Mouse (Mus musculus) ES-Bruce4 (cell line): ENCODE results near the gene Tiam1. TPM values are rescaled to one million over a fixed set of nuclear protein-coding genes. Genes with fewer than 3 reads are reported as not detected.

Experiments
- H3K27ac ChIP-seq: 2 replicates; pipeline ENCODE4 v1.5.1; 2012; ENCODE audit warnings: low read length, inconsistent platforms; ENCODE audit not compliant: insufficient read depth
- H3K27me3 ChIP-seq: 2 replicates; pipeline ENCODE4 v1.6.1; 2012; ENCODE audit warnings: mild to moderate bottlenecking, low read length, inconsistent platforms; ENCODE audit not compliant: control insufficient read depth, poor library complexity, insufficient read depth, severe bottlenecking
- H3K36me3 ChIP-seq: 2 replicates; pipeline ENCODE4 v1.6.1; 2012; ENCODE audit warnings: inconsistent platforms, mild to moderate bottlenecking, low read length, moderate library complexity; ENCODE audit not compliant: control insufficient read depth, poor library complexity, insufficient read depth, severe bottlenecking
- H3K4me1 ChIP-seq: one replicate; pipeline ENCODE4 v1.8.1; 2011; ENCODE audit warnings: low read length; ENCODE audit not compliant: control insufficient read depth, insufficient read depth
- H3K4me3 ChIP-seq: 2 replicates; pipeline ENCODE4 v1.5.1; 2011; ENCODE audit warnings: low read depth, mild to moderate bottlenecking, low read length
- H3K9ac ChIP-seq: 2 replicates; pipeline ENCODE4 v1.6.1; 2012; ENCODE audit warnings: low read depth, mild to moderate bottlenecking, inconsistent platforms; ENCODE audit not compliant: poor library complexity, severe bottlenecking
- H3K9me3 ChIP-seq: replicated peaks from 2 replicates; pipeline ENCODE4 v1.6.1; 2012; ENCODE audit warnings: mild to moderate bottlenecking, low read length, inconsistent platforms; ENCODE audit not compliant: control insufficient read depth, poor library complexity, insufficient read depth, severe bottlenecking
- CTCF ChIP-seq: IDR thresholded peaks from one replicate; pipeline ENCODE4 v1.8.1; 2011; ENCODE audit warnings: low read depth, low read length
- EP300 ChIP-seq: IDR thresholded peaks from 2 replicates; pipeline ENCODE4 v1.6.1; 2011; ENCODE audit warnings: low read depth, low read length; ENCODE audit not compliant: insufficient read depth
- POLR2A ChIP-seq: IDR thresholded peaks from one replicate; pipeline ENCODE4 v1.8.1; 2011; ENCODE audit warnings: low read length; ENCODE audit not compliant: insufficient read depth
- polyA plus RNA-seq: library from polyadenylated mRNA; stranded (reverse); fragments of >200 nt; gene quantifications from 2 replicates; pipeline ENCODE4 v1.2.4, GENCODE M21; 2011; ENCODE audit warnings: low read depth; ENCODE audit not compliant: missing spikeins, insufficient read depth, insufficient read length

The Tiam1 gene
- polyA plus RNA-seq, 1 experiment: 24.4 TPM

DNA sequence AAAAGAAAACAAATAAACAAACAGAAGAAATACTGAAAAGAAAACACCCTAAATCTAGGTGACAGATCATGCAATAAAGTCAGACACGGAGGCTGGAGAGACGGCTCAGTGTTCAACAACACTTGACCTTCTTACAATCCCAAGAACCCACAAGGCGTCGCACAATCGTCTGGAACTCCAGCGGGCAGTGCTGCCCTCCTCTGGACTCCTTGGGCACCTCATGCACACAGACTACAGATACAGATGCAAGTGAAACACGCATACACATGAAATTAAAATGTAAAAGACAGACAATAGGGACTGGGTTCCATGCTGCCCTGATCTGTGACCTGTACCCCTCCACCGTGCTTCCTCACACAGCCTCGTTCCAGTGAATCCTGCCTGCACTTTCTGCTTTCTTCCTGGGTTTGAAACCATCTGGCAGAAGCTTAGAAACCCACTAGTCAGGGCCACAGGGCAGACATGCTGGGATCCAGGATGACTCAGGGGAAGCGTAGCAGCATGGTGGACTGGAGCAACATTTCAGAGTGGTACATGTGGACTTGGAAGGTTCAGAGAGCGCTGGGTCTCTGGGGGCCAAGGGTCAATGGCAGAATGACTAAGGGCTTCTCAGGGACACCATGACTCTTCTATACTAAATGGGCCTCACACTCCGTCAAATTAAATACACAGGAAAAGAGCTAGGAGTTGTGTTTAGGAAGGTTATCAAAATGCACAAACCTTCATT lies 240.8 kb downstream of the Tiam1 start:
- H3K4me3 ChIP-seq: no peak overlapping the region
- no peaks in the 10 kb centered on the region for H3K36me3 ChIP-seq
- H3K27ac ChIP-seq: no peak overlapping the region
- no peaks in the 10 kb centered on the region for H3K9me3 ChIP-seq
- H3K9ac ChIP-seq: no peak overlapping the region
- TF ChIP-seq CTCF: peak; percentile 54
- no peak for TF ChIP-seq POLR2A
- no peak for TF ChIP-seq EP300
- no peaks in the 10 kb centered on the region for H3K27me3 ChIP-seq
- H3K4me1 ChIP-seq: no peaks in the 10 kb centered on the region

DNA sequence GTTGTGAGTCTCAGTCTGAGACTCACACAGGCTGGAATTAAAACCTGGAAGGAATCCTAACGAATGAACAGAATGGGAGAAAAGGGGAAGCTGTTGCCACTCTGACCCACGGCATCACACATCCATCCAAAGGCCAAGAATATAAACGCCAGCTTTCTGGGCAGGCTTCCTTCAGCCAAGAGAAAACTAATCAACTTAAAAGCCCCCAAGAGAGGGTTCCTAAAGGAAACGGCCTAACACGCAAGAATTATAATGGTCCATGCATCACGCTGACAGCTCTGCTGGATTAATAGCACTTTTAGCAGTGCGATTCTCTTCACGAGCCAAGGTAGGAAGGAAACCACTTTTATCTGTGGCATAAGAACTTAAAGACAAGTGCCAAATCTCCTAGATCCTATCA lies 242.9 kb downstream of the Tiam1 start:
- no peak overlapping the region for H3K4me3 ChIP-seq
- no peaks in the 10 kb centered on the region for H3K36me3 ChIP-seq
- no peak overlapping the region for H3K27ac ChIP-seq
- no peaks in the 10 kb centered on the region for H3K27me3 ChIP-seq
- H3K4me1 ChIP-seq: no peaks in the 10 kb centered on the region
- no peak overlapping the region for H3K9ac ChIP-seq
- TF ChIP-seq CTCF: no peak
- TF ChIP-seq EP300: no peak
- TF ChIP-seq POLR2A: no peak
- no peaks in the 10 kb centered on the region for H3K9me3 ChIP-seq

DNA sequence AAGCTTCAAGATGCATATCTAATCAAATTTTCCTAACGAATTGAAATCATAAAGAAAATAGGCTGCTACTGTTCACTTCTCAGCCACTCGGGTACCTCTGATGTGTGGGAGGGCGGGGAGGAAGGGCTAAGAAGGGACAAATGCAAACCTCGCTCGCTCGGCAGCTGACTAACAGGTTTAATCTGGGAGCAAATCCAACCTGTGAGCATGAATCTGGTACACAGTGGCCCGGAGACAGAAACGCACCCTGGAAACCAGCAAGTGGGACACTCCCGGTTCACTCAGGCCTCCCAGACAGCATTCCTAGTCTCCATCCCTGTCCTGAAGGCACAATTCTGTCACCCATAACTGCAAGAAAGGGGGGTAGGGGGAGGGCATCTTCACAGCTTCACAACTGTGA lies 244.4 kb downstream of the Tiam1 start:
- H3K27ac ChIP-seq: no peak overlapping the region
- no peaks in the 10 kb centered on the region for H3K9me3 ChIP-seq
- H3K9ac ChIP-seq: no peak overlapping the region
- no peak overlapping the region for H3K4me3 ChIP-seq
- H3K36me3 ChIP-seq: no peaks in the 10 kb centered on the region
- H3K27me3 ChIP-seq: no peaks in the 10 kb centered on the region
- TF ChIP-seq EP300: no peak
- TF ChIP-seq POLR2A: no peak
- TF ChIP-seq CTCF: no peak
- H3K4me1 ChIP-seq: no peaks in the 10 kb centered on the region

DNA sequence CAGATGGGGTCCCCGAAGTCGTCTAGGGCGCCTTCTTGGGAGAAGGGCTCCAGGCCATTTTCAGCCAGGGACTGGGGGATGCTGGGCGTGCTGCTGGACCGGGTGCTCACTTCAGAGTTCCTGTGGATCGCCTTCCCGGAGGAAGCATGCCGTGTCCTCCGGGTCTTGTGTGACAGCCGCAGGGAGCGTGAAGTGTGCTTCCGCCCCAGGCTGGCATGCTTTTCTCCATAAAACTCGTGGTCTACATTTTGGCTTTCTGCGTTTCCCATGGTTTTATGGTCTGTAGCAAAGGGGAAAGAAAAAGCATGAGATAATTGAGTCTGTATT lies 245.3 kb downstream of the Tiam1 start:
- peak overlapping the region; percentile 11 for H3K4me3 ChIP-seq
- H3K4me1 ChIP-seq: no peaks in the 10 kb centered on the region
- no peaks in the 10 kb centered on the region for H3K36me3 ChIP-seq
- TF ChIP-seq EP300 (no peak), POLR2A (no peak), CTCF (no peak)
- H3K27me3 ChIP-seq: no peaks in the 10 kb centered on the region
- no peak overlapping the region for H3K27ac ChIP-seq
- H3K9ac ChIP-seq: no peak overlapping the region
- no peaks in the 10 kb centered on the region for H3K9me3 ChIP-seq

DNA sequence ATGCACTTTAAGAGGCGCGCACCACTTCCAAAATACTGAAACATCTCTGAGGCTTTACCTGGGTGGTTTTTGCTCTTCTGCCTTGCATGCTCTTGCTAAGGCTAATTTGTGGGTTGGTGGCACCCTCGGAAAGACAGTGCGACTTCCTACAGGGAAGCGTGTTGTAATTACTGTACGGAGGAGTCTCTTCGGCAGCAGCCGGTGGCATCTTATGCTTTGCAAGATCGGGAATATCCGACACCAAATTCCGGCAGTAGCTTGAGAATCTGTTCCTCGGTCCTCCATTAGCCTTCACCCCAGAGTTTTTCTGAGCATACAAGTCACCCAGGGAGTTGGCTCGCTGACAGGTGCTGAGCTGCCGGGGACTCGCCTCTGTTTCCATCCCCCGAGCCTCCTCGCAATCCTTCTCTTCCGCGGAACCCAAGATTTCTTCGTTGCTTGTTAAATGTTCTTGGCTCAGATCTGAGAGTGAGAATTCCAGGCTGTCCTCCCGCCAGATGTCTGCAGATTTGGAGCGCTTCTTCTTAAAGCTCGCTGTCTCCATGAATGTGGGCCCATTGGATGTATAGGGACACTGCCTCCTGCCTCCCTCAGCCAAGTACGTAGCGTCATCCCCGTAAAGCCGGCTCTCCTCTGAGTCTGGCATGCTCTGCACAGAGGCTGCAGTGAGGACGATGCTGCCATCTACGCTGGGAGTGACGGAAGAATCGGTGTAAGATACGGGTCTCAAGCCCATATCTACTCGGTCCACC lies 245.8 kb downstream of the Tiam1 start:
- H3K36me3 ChIP-seq: no peaks in the 10 kb centered on the region
- H3K4me3 ChIP-seq: peak overlapping the region; percentile 11
- no peak overlapping the region for H3K27ac ChIP-seq
- TF ChIP-seq POLR2A (no peak), CTCF (no peak), EP300 (no peak)
- no peaks in the 10 kb centered on the region for H3K9me3 ChIP-seq
- H3K9ac ChIP-seq: no peak overlapping the region
- no peaks in the 10 kb centered on the region for H3K4me1 ChIP-seq
- H3K27me3 ChIP-seq: no peaks in the 10 kb centered on the region
